Mouse (Mus musculus) brain, embryonic 14.5 days (tissue): ENCODE measurements around the gene Mllt11.

ENCODE experiments used
- CTCF ChIP-seq: fragments of 200-500 bp; IDR thresholded peaks from 2 replicates; pipeline ENCODE4 v1.5.1; 2012; ENCODE audit warnings: inconsistent platforms, mild to moderate bottlenecking, moderate library complexity, borderline replicate concordance; ENCODE audit not compliant: insufficient read depth, insufficient read length; ENCODE audit errors: extremely low read depth
- POLR2A ChIP-seq: fragments of 200-500 bp; IDR thresholded peaks from 2 replicates; pipeline ENCODE4 v1.6.1; 2012; ENCODE audit warnings: mild to moderate bottlenecking, inconsistent platforms, borderline replicate concordance; ENCODE audit not compliant: poor library complexity, insufficient read depth, insufficient read length, severe bottlenecking; ENCODE audit errors: extremely low read depth

- TF ChIP-seq POLR2A = no peak
- TF ChIP-seq CTCF = no peak
Observed at GRCm38 (mm10) chr3:95246465-95247231, 14.7 kb upstream of the Mllt11 start.
